Mouse (Mus musculus) embryonic facial prominence, embryonic 12.5 days (tissue): Measurements from ENCODE around the gene Clrn3. TPM values are rescaled to one million over a fixed set of nuclear protein-coding genes. Genes with fewer than 3 reads are reported as not detected.
"Not testable (repeated sequence)": the region's sequence is repeated elsewhere in the genome, so short reads cannot be mapped to it uniquely, and the experiment has no call there.

Experiments
- ATAC-seq: fragments of 200-750 bp; cut with Nextera tagmentation; 2 replicates; pipeline ENCODE4 v1.8.0; 2017; ENCODE audit not compliant: insufficient number of reproducible peaks, insufficient read depth, low FRiP score, low TSS enrichment
- H3K27ac ChIP-seq: fragments of 300-500 bp; sonication (generic); 2 replicates; pipeline ENCODE4 v1.5.1; 2016; ENCODE audit warnings: mild to moderate bottlenecking
- H3K27me3 ChIP-seq: fragments of 300-500 bp; sonication (generic); 2 replicates; pipeline ENCODE4 v1.6.1; 2016; ENCODE audit warnings: mild to moderate bottlenecking, moderate library complexity
- H3K36me3 ChIP-seq: fragments of 300-500 bp; sonication (generic); 2 replicates; pipeline ENCODE4 v1.6.1; 2016; ENCODE audit warnings: mild to moderate bottlenecking
- H3K4me1 ChIP-seq: fragments of 300-500 bp; sonication (generic); 2 replicates; pipeline ENCODE4 v1.6.1; 2016
- H3K4me2 ChIP-seq: fragments of 300-500 bp; sonication (generic); replicated peaks from 2 replicates; pipeline ENCODE4 v1.6.1; 2016; ENCODE audit warnings: mild to moderate bottlenecking, moderate library complexity
- H3K4me3 ChIP-seq: fragments of 300-500 bp; sonication (generic); 2 replicates; pipeline ENCODE4 v1.5.1; 2016; ENCODE audit warnings: mild to moderate bottlenecking
- H3K9ac ChIP-seq: fragments of 300-500 bp; sonication (generic); 2 replicates; pipeline ENCODE4 v1.6.1; 2016; ENCODE audit warnings: mild to moderate bottlenecking, moderate library complexity
- H3K9me3 ChIP-seq: fragments of 300-500 bp; sonication (generic); 2 replicates; pipeline ENCODE4 v1.6.1; 2016; ENCODE audit warnings: mild to moderate bottlenecking, moderate library complexity
- WGBS: fragments of 180-500 bp; shearing (Covaris S2); methylation state at CpG from one replicate; pipeline ENCODE4 v1.1.7; 2016; 5-methylcytosine and 5-hydroxymethylcytosine counted together
- polyA plus RNA-seq: library from polyadenylated mRNA; unstranded; fragments of >200 nt; fragmentation: Nextera tagmentation; extraction: Ambion mirVana; gene quantifications from 2 replicates; pipeline ENCODE4 v1.2.1, GENCODE M21; 2016

Gene Clrn3
- polyA plus RNA-seq, 1 experiment from 2014 or later = not detected

GRCm38 (mm10) chr7:135508602-135509001 is 19.9 kb downstream of the Clrn3 start:
- 80% methylated on average over 4 of the region's 4 CpGs for WGBS
- H3K4me1 ChIP-seq = no peaks in the 10 kb centered on the region
- no peak for ATAC-seq

GRCm38 (mm10) chr7:135506506-135506905 is 21.9 kb downstream of the Clrn3 start:
- not testable (repeated sequence) for H3K9ac ChIP-seq, H3K36me3 ChIP-seq, H3K27me3 ChIP-seq, H3K9me3 ChIP-seq, H3K4me2 ChIP-seq, H3K4me3 ChIP-seq, ATAC-seq, H3K4me1 ChIP-seq, H3K27ac ChIP-seq
- WGBS = 94% methylated on average over 5 of the region's 5 CpGs

More at GRCm38 (mm10) chr7:135508602-135509001, 19.9 kb downstream of the Clrn3 start:
- Histone ChIP-seq H3K27ac (no peak overlapping the region), H3K9ac (no peak overlapping the region), H3K4me2 (no peak overlapping the region), H3K9me3 (no peaks in the 10 kb centered on the region), H3K27me3 (no peaks in the 10 kb centered on the region), H3K4me3 (no peak overlapping the region), H3K36me3 (no peaks in the 10 kb centered on the region)

GRCm38 (mm10) chr7:135499403-135499802 is 29.1 kb downstream of the Clrn3 start:
- no peaks in the 10 kb centered on the region for H3K9me3 ChIP-seq
- H3K4me1 ChIP-seq = no peaks in the 10 kb centered on the region
- no peaks in the 10 kb centered on the region for H3K36me3 ChIP-seq
- H3K4me3 ChIP-seq = no peak overlapping the region
- H3K27ac ChIP-seq = no peak overlapping the region
- H3K4me2 ChIP-seq = no peak overlapping the region
- no peak overlapping the region for H3K9ac ChIP-seq
- ATAC-seq = no peak
- 66% methylated on average over 2 of the region's 2 CpGs for WGBS
- no peaks in the 10 kb centered on the region for H3K27me3 ChIP-seq

DNA sequence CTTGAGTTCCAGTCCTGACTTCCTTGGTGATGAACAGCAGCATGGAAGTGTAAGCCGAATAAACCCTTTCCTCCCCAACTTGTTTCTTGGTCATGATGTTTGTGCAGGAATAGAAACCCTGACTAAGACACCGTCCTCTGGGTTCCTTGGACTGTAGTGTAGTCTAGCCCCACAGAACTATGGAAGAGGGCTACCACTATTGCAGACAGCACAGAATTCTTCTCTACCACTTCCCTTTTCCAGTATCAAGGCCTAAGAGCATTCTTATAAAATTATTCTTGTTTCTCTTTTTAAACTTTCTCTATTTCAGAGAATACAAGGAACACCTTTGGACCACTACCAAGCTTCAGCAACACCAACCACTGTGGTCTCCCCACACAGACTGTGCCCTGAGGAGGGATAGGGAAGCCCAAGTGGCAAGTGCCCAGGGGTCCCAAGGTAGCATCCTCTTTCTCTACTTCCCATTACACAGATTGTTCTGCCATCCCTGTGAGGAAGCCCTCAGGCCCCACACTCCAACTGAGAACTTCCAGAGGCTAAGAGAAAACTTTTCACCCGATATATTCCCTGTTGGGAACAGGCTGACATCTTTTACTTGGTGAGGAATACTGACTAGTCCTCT is 29.8 kb downstream of the Clrn3 start:
- WGBS = 82% methylated on average over 3 of the region's 3 CpGs
- ATAC-seq = no peak

GRCm38 (mm10) chr7:135495303-135495702 is 33.2 kb downstream of the Clrn3 start:
- H3K36me3 ChIP-seq = no peaks in the 10 kb centered on the region
- H3K27ac ChIP-seq = no peak overlapping the region
- no peaks in the 10 kb centered on the region for H3K9me3 ChIP-seq
- no peak for ATAC-seq
- no peaks in the 10 kb centered on the region for H3K4me1 ChIP-seq
- no peak overlapping the region for H3K4me3 ChIP-seq
- H3K27me3 ChIP-seq = no peaks in the 10 kb centered on the region
- no peak overlapping the region for H3K4me2 ChIP-seq
- H3K9ac ChIP-seq = no peak overlapping the region
- 38% methylated on average over 3 of the region's 3 CpGs for WGBS

More for the DNA sequence above, 29.8 kb downstream of the Clrn3 start:
- Histone ChIP-seq H3K9me3 (no peaks in the 10 kb centered on the region), H3K4me3 (no peak overlapping the region), H3K36me3 (no peaks in the 10 kb centered on the region), H3K27ac (no peak overlapping the region), H3K4me1 (no peaks in the 10 kb centered on the region), H3K9ac (no peak overlapping the region), H3K4me2 (no peak overlapping the region), H3K27me3 (no peaks in the 10 kb centered on the region)

DNA sequence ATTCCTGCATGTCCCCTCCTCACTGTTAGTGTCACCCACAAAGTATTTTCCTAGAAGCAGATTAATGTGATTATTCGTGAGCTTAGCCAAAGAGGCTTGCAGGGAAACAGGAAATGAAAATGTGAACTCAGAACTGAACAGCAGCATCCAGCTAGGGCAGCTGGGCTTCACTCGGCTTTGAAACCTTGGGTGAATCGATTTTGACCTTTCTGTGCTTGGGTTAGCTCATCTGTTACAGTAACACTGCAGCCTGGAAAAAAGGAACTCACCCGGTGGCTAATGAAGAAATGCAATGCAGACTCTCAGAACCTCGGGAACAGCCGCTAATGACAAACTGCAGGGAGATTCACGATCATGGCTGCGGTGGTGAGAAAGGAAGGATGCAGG is 38.0 kb downstream of the Clrn3 start:
- ATAC-seq = no peak
- no peak overlapping the region for H3K27ac ChIP-seq
- H3K36me3 ChIP-seq = no peaks in the 10 kb centered on the region
- H3K27me3 ChIP-seq = no peaks in the 10 kb centered on the region
- H3K9me3 ChIP-seq = no peaks in the 10 kb centered on the region
- H3K4me2 ChIP-seq = no peak overlapping the region
- no peak overlapping the region for H3K4me3 ChIP-seq
- H3K9ac ChIP-seq = no peak overlapping the region
- 61% methylated on average over 8 of the region's 8 CpGs for WGBS
- H3K4me1 ChIP-seq = peaks cover 5% of the 10 kb centered on the region

DNA sequence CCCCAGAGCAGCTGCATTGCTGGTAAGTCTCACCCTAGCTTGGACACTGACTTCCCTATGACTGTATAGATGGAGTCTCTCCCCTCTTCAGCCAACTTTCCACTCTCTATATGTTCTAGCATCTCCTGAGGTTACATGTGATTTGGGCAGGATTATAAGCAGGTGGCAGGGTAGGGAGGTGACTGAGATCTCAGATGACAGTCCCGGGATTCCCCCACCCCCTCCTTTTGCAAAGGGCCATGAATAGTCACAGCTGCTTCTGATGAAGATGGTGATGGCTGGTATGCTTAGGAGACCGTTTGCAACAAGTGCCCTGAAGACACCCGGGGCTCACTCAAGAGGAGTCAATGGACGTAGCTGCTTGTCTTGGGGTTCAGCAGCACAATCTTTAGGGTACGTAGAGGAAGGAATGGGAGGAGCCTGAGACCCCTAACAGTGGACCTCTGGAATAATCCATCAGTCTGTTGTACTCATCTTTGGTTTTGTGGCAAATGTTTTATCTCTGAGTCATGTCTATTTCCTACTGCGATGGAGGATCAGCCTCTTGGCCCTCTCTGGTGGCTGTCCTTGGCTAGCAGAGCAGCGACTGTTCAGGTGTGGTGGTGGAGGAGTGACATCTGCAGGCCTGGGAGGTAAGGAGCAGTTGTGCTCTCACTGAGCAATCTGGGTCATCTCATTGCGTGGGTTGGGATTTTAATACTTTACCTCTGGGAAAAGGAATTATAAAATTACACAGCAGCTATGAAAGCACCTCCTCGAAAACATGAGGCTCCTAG is 38.5 kb downstream of the Clrn3 start:
- no peak overlapping the region for H3K9ac ChIP-seq
- H3K27ac ChIP-seq = no peak overlapping the region
- no peaks in the 10 kb centered on the region for H3K9me3 ChIP-seq
- ATAC-seq = no peak
- peaks cover 11% of the 10 kb centered on the region for H3K4me1 ChIP-seq
- no peak overlapping the region for H3K4me2 ChIP-seq
- WGBS = 74% methylated on average over 9 of the region's 9 CpGs
- no peaks in the 10 kb centered on the region for H3K27me3 ChIP-seq
- no peak overlapping the region for H3K4me3 ChIP-seq
- H3K36me3 ChIP-seq = no peaks in the 10 kb centered on the region

- ATAC-seq = peak; percentile 20; the same call in 1 of the 2 replicates
- H3K4me3 ChIP-seq = no peak overlapping the region
- no peak overlapping the region for H3K9ac ChIP-seq
- peaks cover 16% of the 10 kb centered on the region for H3K4me1 ChIP-seq
- no peaks in the 10 kb centered on the region for H3K9me3 ChIP-seq
- no peaks in the 10 kb centered on the region for H3K36me3 ChIP-seq
- 69% methylated on average over 6 of the region's 6 CpGs for WGBS
- H3K27me3 ChIP-seq = no peaks in the 10 kb centered on the region
- H3K4me2 ChIP-seq = no peak overlapping the region
- H3K27ac ChIP-seq = no peak overlapping the region
Observed at GRCm38 (mm10) chr7:135488214-135488810, 40.1 kb downstream of the Clrn3 start.

GRCm38 (mm10) chr7:135487423-135487822 is 41.0 kb downstream of the Clrn3 start:
- H3K36me3 ChIP-seq = no peaks in the 10 kb centered on the region
- ATAC-seq = no peak
- H3K4me1 ChIP-seq = peaks cover 16% of the 10 kb centered on the region
- H3K27me3 ChIP-seq = no peaks in the 10 kb centered on the region
- no peak overlapping the region for H3K9ac ChIP-seq
- H3K27ac ChIP-seq = no peak overlapping the region
- no peak overlapping the region for H3K4me2 ChIP-seq
- no peak overlapping the region for H3K4me3 ChIP-seq
- WGBS = 22% methylated on average over 4 of the region's 4 CpGs
- no peaks in the 10 kb centered on the region for H3K9me3 ChIP-seq

DNA sequence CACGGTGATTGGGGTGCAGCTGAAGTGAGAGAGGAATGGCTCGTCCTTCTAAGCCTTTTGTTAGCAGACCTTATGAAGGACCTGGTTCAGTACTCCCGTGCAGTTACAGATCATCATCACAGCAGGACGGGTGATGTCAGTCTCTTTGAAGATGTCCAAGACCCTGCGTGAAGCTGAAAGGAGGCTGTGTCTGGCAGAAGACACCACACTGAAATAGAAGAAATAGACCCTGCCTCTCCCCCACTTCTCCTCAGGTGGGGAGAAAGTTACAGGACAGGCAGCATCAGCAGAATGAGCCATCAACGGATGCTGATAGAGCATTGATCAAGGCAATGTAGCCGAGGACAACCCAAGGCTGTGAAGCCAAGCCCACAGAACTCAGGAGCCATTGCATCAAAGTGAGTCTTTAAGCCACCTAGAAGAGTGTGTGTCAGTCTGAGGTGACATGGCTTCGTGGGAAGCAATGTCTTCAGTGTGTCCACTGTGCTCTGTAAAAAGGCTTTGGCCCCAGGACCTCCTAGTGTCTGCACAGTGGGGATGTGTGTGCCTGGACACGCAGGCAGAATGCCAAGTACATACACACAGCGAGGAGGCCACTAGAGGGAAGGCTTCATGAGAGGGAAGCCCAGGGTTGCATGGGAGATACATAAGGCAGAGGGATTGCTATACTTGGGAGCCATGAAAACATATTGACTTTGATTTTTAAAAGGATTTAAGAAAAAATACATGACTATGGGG is 41.6 kb downstream of the Clrn3 start:
- Histone ChIP-seq H3K27me3 (no peaks in the 10 kb centered on the region), H3K4me2 (no peak overlapping the region), H3K4me1 (peaks cover 16% of the 10 kb centered on the region), H3K4me3 (no peak overlapping the region), H3K27ac (no peak overlapping the region), H3K9ac (no peak overlapping the region), H3K9me3 (no peaks in the 10 kb centered on the region), H3K36me3 (no peaks in the 10 kb centered on the region)
- 54% methylated on average over 10 of the region's 10 CpGs for WGBS
- ATAC-seq = no peak

DNA sequence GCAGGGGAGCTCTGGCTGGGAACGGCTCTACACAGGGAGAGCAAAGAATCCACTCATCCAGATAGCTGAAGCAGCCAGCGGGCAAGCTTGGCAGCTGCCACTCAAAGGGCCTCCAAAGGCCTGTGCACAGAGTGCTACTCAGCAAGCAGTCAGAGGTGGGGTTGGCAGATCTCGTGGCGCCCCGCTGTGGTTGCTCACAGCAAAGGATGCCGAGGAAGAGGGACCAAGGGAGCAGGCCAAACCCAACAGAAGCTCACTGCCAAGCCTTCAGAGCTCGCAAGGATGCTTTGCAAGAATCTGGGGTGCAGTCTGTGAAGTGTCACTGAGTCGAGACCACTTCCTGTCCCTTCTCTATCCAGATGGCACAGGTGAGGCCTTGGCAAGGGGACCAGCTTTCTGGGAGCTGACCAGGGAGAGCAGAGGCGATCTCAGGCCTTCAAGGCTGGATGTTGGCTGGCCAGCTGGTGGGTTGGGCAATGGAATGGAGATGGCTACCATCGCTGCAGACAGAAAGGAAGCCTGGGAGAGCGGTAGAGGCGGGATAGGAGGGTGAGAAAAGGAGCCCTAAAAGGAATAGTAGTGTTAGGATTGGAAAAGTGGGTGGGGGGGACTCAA is 42.6 kb downstream of the Clrn3 start:
- H3K9ac ChIP-seq = no peak overlapping the region
- 0 out of 2 replicates have a peak, but pooled peaks have one; percentile 66 for ATAC-seq
- WGBS = 17% methylated on average over 12 of the region's 12 CpGs
- no peaks in the 10 kb centered on the region for H3K36me3 ChIP-seq
- H3K4me2 ChIP-seq = no peak overlapping the region; the same call in 1 of the 2 replicates
- no peak overlapping the region for H3K4me3 ChIP-seq
- no peak overlapping the region for H3K27ac ChIP-seq
- H3K4me1 ChIP-seq = peaks cover 16% of the 10 kb centered on the region
- H3K27me3 ChIP-seq = no peaks in the 10 kb centered on the region
- H3K9me3 ChIP-seq = no peaks in the 10 kb centered on the region
